Mouse (Mus musculus): ENCODE results near the gene Slc31a1.

DNA sequence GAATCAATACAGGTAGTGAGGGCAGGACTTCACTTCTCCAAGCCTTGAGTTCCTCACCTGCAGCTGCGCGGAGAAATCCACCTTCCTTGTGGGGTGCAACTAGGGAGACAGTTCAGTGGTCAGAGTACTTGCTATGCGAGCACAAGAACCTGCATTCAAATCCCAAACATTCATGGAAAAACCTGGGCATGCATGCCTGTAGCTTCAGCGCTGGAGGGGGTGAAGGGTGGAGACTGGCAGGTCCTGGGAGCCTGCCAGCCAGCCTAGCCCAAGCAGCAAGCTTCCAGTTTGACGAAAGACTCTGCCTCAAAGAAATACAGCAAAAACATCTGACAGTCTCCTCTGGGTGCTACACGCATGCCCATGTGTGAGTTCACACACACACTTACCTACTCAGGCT is 74.6 kb downstream of the Slc31a1 start, which contains the start of gene Rnf183:
- TF ChIP-seq EP300 (IDR thresholded peaks at IDR 0.05; ENCODE audit: insufficient read depth, low read depth, low read length): no peak
- TF ChIP-seq CTCF (IDR thresholded peaks at IDR 0.05): no peak
- no peak for TF ChIP-seq POLR2A (IDR thresholded peaks at IDR 0.05; ENCODE audit: insufficient read depth, low read depth, low read length)

All from heart, adult 2 months (tissue).